Mouse (Mus musculus) testis, postnatal 14 days (tissue): ENCODE measurements at regions not wholly inside any gene's neighbourhood (a gene's known extent, or its start where the extent isn't known, plus 50 kb on each side); places are given as distances from the start of the nearest gene placed in this dataset.

ENCODE experiments used
- DNase-seq: peaks from one replicate; pipeline ENCODE4 v3.0.0; 2021; ENCODE audit warnings: low spot score

GRCm38 (mm10) chr8:84336376-84336775 is 51.9 kb upstream of the Cacna1a start:
- no peak for DNase-seq

GRCm38 (mm10) chr8:84334333-84334732 is 53.9 kb upstream of the Cacna1a start:
- peak; percentile 37 for DNase-seq

- DNase-seq = no peak
Observed at GRCm38 (mm10) chr8:84331562-84331961, 56.7 kb upstream of the Cacna1a start.

GRCm38 (mm10) chr8:84329535-84329934 is 58.7 kb upstream of the Cacna1a start:
- DNase-seq = no peak

- no peak for DNase-seq
Observed at GRCm38 (mm10) chr8:84322761-84323160, 52.6 kb upstream of the Ccdc130 start.

GRCm38 (mm10) chr8:84321841-84322240 is 51.7 kb upstream of the Ccdc130 start:
- DNase-seq = no peak
